Mouse (Mus musculus): ENCODE measurements around the gene Nfia.
A peak's percentile ranks its signal among the peaks of the same experiment; 100 is the strongest.

Nfia gene

GRCm38 (mm10) chr4:98107936-98108675, 335.6 kb downstream of the Nfia start:
- no peak for DNase-seq

GRCm38 (mm10) chr4:98108676-98109016, 336.1 kb downstream of the Nfia start:
- DNase-seq, result peak; percentile 56 to 65

GRCm38 (mm10) chr4:98109064-98109463, 336.5 kb downstream of the Nfia start:
- DNase-seq, result peak; percentile 90 to 91

- no peak for DNase-seq
These were observed 337.4 kb downstream of the Nfia start for GRCm38 (mm10) chr4:98109911-98110310.

DNA sequence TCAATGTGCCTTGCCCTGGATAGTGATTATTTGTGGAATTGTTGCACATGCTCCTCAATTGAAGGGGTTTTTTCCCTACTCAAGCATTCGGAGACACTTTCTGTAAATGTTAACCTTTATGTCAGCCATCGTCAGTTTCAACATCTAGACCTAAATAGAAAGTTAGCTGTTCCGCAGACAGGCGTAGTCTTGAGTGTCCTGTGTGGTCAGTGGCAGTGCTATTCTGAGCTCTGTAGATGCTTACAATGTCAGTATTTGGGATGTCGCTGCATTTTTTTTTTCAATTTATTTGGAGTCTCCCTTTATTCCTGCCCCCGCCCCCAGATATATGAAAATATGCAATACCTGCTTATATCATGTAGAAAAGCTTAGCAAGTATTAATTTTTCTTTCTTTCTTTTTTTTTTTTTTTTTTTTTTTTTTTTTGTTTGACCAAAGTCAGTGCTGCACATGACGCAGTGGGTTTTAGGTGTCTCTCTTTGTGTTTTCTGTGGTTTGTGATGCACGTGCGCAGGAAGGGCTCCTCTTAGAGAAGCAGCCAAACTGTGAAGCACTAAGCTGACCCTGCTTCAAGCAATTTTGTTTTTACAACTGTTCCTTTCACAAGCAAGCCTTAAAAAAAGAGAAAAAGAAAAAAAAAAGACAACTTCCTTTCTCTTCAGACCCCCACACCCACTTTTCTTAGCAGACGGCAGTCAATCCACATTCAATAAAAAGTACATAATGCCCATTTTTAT, 340.9 kb downstream of the Nfia start:
- peak in 1 of 2 experiments; percentile 3 for DNase-seq

- peak in 1 of 2 experiments; percentile 3 for DNase-seq
These were observed 342.4 kb downstream of the Nfia start for GRCm38 (mm10) chr4:98114966-98115365.

GRCm38 (mm10) chr4:98115401-98115800, 342.9 kb downstream of the Nfia start:
- DNase-seq, result peak in 1 of 2 experiments; percentile 1

DNA sequence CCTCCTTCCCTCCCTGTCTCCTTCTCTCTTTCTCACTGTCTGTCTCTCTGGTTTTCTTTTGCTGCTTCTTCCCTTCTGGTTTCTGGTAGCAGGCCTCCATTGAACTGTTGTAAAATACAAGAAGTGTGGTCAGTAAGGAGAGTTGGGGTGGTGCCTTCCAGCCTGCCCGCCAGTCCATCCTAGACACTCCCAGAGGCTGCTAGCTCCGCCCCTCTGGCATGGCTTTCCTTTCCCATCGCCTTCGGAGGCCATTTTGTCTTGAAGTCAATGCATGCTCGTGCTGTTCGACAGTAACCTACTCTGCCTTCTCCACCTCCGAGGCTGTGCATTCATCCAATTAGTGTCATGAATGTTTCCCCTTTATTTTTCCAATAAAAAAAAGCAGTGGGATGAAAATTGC, 343.5 kb downstream of the Nfia start:
- peak in 1 of 2 experiments; percentile 3 for DNase-seq

GRCm38 (mm10) chr4:98118126-98118525, 345.6 kb downstream of the Nfia start:
- DNase-seq, result no peak

DNA sequence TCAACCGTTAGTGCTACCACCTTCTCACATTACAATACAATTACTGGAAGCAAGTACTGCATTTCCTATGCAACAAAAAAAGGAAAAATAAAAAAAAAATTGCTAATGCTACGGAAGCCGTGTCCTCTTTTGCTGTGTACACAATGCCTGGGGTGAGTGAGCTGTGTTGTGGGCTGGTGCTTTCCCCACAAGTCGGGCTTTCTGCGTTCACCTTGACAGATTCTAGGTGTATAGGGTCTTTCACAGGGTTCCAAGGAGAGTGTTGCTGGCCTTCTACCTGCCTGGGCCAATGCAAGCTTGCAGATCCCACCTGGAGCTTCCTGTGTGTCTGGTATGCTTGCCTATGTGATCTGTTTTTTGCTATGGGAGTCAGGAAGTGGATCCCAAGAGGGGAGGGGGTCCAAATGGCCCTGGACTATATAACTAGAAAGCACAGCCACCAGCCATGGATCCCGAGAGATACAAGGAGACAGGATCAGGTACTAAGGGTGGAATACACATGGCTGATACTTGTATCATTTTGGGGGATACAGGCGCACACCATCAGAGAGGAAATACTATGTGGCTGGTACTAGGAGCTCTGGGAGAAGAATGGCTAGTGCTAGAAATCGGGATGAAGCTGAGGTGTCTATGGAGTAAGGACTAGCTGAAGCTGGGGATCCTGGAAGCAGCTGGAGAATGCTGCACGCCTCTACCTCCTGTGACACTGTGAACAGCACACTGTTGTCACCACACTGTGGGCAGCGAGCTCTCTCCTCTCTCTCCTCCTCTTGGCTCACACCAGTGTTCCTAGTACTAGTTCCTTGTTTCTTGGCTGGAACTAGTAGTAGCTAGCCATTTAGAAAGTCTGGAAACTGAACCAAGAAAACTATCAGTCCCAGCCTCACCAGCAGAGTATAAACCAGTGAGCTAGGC, 346.5 kb downstream of the Nfia start:
- DNase-seq, result no peak

GRCm38 (mm10) chr4:98119949-98120531, 347.5 kb downstream of the Nfia start:
- DNase-seq, result no peak

DNA sequence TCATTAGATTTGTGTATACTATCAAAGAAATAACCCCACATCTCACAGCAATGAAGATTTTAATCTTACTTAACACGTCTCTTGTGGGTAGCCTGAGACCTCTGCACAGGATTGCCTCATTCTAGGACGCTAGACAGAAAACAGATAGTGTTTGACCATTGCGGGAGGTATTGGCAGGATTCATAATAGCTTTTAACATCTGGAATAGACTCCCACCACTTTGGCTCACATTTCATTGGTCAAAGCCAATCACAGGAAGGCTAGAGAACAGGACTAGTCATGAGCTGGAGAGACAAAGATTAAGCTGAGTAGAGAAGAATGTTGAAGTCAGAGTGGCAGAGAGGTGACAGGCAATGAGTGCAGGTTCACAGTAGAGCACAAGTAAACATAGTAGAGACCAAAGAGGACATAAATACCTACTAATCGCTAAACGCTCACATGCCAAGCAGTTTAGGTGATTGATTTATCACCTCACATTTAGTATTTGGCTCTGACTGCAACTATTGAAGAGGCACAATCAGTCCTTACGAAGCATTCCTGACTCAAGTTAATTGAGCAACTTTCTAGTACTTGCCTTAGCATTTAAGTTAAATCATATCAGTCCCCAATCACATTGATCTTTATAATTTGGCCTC, 348.3 kb downstream of the Nfia start:
- DNase-seq, result no peak

DNA sequence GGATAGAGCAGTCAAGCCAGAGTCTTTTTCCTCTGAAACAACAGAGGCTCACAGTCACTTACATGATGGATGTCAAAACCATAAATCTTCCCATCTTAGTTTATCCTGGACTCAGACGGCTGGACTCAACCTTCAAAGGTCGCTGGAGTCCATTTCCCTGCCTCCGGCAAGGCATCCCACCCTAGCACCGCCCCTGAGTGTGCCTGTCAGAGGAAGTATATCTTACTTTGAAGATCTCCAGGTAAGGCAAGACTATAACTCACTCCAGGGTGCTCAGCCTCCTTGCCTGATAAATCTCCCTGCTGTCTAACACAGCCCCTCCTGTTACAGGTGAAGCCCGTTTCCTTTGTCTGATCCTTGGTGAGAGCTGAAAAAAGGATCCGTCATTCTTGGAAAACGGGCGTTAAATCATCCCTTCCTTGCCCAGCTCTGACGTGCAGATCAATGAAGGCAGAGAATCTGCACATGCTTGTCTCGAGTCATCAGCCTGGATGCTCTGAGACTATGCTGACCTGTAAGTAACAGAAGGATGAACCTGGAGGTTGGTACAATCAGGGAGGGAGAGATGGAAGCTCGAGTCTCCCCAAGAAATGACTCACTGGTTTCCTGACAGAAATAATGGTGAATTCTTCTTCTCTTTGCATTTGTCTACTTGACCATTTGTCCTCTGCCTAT, 353.6 kb downstream of the Nfia start:
- no peak for DNase-seq

DNA sequence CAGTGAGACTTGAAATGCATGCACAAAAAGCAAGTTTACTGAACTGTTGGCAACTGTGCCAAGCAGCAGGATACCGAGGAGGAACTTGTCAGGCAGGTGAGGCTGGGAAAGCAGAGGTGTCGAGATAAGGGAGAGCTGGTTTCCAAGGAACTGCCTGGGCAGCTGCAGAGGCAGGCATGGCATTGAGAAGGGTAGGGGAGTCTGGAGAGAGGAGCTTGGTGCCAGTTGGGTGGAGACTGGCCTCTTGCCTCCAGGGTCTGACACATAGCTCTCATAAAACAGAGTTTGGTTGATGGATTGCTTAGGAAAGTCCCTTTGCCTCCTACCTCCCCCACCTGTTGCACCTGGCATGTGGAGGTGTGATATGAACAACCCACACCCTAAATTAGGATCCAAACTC, 358.3 kb downstream of the Nfia start:
- no peak for DNase-seq

GRCm38 (mm10) chr4:98134027-98134426, 361.5 kb downstream of the Nfia start:
- no peak for DNase-seq

DNA sequence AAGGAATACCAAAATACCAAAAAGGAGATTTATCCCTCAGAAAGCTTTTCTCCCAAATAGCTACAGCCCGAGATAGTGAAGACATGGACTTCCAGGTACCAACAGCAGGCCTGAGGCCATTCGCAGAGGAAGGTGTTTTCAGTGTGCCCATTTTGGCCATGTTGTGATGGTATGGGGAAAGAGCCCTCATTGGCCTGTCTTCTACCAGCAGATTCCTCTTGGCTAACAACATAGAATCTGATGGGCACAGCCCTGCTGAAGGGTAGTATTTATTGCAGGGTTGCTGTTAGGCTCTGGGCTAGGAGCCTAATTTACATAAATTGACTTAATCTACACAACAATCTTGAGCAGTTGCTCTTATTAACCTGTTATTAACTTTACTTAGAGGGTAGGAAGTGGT, 363.5 kb downstream of the Nfia start:
- no peak for DNase-seq

GRCm38 (mm10) chr4:98142879-98143436, 370.4 kb downstream of the Nfia start:
- no peak for DNase-seq

DNA sequence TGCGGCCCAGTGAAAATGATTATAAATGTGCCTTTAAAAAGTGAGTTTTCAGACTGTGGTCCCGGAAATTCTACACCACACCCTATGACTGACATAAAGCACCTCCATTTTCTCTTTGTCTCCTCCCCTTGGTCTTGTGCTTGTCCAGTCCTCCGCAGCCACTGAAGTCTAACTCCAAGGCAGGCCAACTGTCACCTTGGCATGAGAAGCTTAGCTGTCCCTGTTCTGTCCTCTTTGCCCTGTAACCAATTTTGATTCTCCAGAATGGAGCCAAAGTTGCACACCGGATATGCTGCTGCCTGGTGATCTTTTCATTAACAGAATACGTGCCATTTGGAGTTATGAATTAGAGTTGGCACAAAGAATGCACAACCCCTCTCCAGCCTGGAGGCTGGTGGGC, 378.0 kb downstream of the Nfia start:
- no peak for DNase-seq

GRCm38 (mm10) chr4:98157921-98158320, 385.4 kb downstream of the Nfia start:
- DNase-seq, result no peak

GRCm38 (mm10) chr4:98166379-98166778, 393.8 kb downstream of the Nfia start:
- DNase-seq, result no peak
